Mouse (Mus musculus) heart, postnatal 0 days (tissue): ENCODE measurements at regions not wholly inside any gene's neighbourhood (a gene's known extent, or its start where the extent isn't known, plus 50 kb on each side); places are given as distances from the start of the nearest gene placed in this dataset.

Experiments
- CTCF ChIP-seq: IDR thresholded peaks from 2 replicates; pipeline ENCODE4 v1.5.1; 2016; ENCODE audit warnings: antibody characterized with exemption, control low read depth, low read depth
- EP300 ChIP-seq: IDR thresholded peaks from 2 replicates; pipeline ENCODE4 v1.6.1; 2016; ENCODE audit warnings: antibody characterized with exemption, low read depth

- no peak for TF ChIP-seq CTCF
- TF ChIP-seq EP300 = no peak
These were observed 1148.5 kb upstream of the Cited2 start for GRCm38 (mm10) chr10:16574568-16574967.
